Mouse (Mus musculus) lung, embryonic 15.5 days (tissue): Measurements from ENCODE around the gene Zfp217. TPM values are rescaled to one million over a fixed set of nuclear protein-coding genes. Genes with fewer than 3 reads are reported as not detected.

Experiments
- ATAC-seq: fragments of 200-750 bp; cut with Nextera tagmentation; 2 replicates; pipeline ENCODE4 v1.8.0; 2017; ENCODE audit warnings: moderate number of reproducible peaks, borderline replicate concordance; ENCODE audit not compliant: low FRiP score, low TSS enrichment; ENCODE audit errors: extremely low read depth
- H3K27ac ChIP-seq: fragments of 300-500 bp; sonication (generic); 2 replicates; pipeline ENCODE4 v1.5.1; 2015; ENCODE audit warnings: moderate library complexity, mild to moderate bottlenecking, inconsistent platforms
- H3K27me3 ChIP-seq: fragments of 300-500 bp; sonication (generic); 2 replicates; pipeline ENCODE4 v1.6.1; 2015; ENCODE audit warnings: inconsistent platforms
- H3K36me3 ChIP-seq: fragments of 300-500 bp; sonication (generic); 2 replicates; pipeline ENCODE4 v1.6.1; 2015; ENCODE audit warnings: inconsistent platforms
- H3K4me1 ChIP-seq: fragments of 300-500 bp; sonication (generic); 2 replicates; pipeline ENCODE4 v1.6.1; 2015; ENCODE audit warnings: inconsistent platforms
- H3K4me2 ChIP-seq: fragments of 300-500 bp; sonication (generic); 2 replicates; pipeline ENCODE4 v1.6.1; 2015; ENCODE audit warnings: inconsistent platforms, mild to moderate bottlenecking, moderate library complexity
- H3K4me3 ChIP-seq: fragments of 300-500 bp; sonication (generic); 2 replicates; pipeline ENCODE4 v1.5.1; 2015; ENCODE audit warnings: mild to moderate bottlenecking, inconsistent platforms
- H3K9ac ChIP-seq: fragments of 300-500 bp; sonication (generic); 2 replicates; pipeline ENCODE4 v1.6.1; 2015; ENCODE audit warnings: inconsistent platforms
- H3K9me3 ChIP-seq: fragments of 300-500 bp; sonication (generic); 2 replicates; pipeline ENCODE4 v1.6.1; 2016; ENCODE audit warnings: inconsistent platforms
- WGBS: fragments of 180-500 bp; shearing (Covaris S2); methylation state at CpG from one replicate; pipeline ENCODE4 v1.1.7; 2015; 5-methylcytosine and 5-hydroxymethylcytosine counted together
- polyA plus RNA-seq: library from polyadenylated mRNA; unstranded; fragments of >200 nt; fragmentation: Nextera tagmentation; extraction: Ambion mirVana; gene quantifications from 2 replicates; pipeline ENCODE4 v1.2.1, GENCODE M21; 2015

Gene Zfp217
- polyA plus RNA-seq, 1 experiment from 2014 or later = 5.1 TPM

DNA sequence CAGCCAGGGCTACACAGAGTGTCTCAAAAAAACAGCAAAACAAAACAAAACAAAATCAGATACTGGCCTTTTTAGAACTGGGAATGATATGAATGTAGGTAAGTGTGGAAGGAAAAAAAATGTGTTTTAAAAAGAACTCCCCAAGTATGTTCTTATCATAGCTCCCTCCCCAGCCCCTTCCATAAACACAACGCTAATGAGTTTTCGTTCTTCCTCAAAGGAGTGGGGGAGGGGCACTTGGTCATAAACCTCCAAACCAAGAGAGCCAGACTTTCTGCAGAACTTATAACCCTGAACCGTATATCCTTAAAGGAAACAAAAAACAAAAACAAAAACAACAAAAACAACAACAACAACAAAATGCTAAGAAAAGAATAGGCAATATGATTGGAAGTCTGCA is 4.0 kb downstream of the Zfp217 start:
- 16% methylated on average over 3 of the region's 3 CpGs for WGBS
- no peaks in the 10 kb centered on the region for H3K9me3 ChIP-seq

DNA sequence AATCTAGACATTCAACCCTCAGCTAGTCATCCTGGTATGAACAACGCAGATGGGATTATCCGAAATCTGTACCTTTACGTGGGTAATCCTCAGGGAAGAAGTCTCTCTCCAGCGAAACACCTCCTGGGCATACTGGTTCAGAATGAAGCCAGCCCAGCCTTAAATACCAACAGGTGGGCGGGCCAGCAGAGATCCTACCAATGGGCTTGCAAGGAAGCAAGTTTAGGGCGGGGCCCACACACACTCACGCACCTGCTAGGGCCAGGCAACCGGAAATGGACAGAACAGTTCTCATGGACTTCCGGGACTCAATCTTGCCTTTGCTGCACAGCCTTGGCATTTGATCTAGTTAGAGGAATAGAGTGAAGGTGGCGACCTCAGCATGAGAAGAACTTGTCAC is 5.4 kb downstream of the Zfp217 start:
- H3K4me1 ChIP-seq = peaks cover 29% of the 10 kb centered on the region
- ATAC-seq = no peak
- 93% methylated on average over 10 of the region's 10 CpGs for WGBS

More for the DNA sequence above, 4.0 kb downstream of the Zfp217 start:
- no peaks in the 10 kb centered on the region for H3K27me3 ChIP-seq
- no peak for ATAC-seq
- peaks cover 37% of the 10 kb centered on the region for H3K4me1 ChIP-seq
- no peaks in the 10 kb centered on the region for H3K36me3 ChIP-seq
- H3K4me3 ChIP-seq = no peak overlapping the region
- no peak overlapping the region for H3K9ac ChIP-seq
- H3K27ac ChIP-seq = peak overlapping the region; percentile 29; the same call in 1 of the 2 replicates
- H3K4me2 ChIP-seq = no peak overlapping the region

DNA sequence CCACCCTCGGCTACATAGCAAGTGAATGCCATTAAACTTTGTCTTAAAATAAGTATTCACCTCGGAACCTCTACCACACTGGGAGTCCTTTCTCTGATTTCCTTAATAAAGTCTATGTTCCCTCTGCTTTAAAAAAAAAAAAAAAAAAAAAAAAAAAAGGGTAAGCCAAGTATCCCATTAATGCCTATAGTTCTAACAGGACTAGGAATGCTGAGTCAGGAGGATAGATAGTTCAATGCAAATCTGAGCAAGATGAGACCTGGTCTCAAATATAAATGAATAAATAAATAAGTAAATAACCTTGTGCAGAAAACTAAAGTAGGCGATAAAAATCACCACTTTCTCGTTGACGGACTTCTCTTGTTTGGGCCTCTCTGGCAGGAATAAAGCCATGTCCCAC is 6.4 kb downstream of the Zfp217 start:
- ATAC-seq = no peak
- H3K4me1 ChIP-seq = peaks cover 26% of the 10 kb centered on the region
- no peak overlapping the region for H3K4me3 ChIP-seq
- no peak overlapping the region for H3K9ac ChIP-seq
- 93% methylated on average over 5 of the region's 5 CpGs for WGBS
- H3K36me3 ChIP-seq = no peaks in the 10 kb centered on the region
- H3K9me3 ChIP-seq = no peaks in the 10 kb centered on the region
- H3K4me2 ChIP-seq = no peak overlapping the region
- H3K27ac ChIP-seq = no peak overlapping the region
- no peaks in the 10 kb centered on the region for H3K27me3 ChIP-seq

More for the DNA sequence above, 5.4 kb downstream of the Zfp217 start:
- no peaks in the 10 kb centered on the region for H3K9me3 ChIP-seq
- no peaks in the 10 kb centered on the region for H3K27me3 ChIP-seq
- H3K36me3 ChIP-seq = no peaks in the 10 kb centered on the region
- no peak overlapping the region for H3K27ac ChIP-seq
- no peak overlapping the region for H3K4me2 ChIP-seq
- H3K9ac ChIP-seq = no peak overlapping the region
- no peak overlapping the region for H3K4me3 ChIP-seq

DNA sequence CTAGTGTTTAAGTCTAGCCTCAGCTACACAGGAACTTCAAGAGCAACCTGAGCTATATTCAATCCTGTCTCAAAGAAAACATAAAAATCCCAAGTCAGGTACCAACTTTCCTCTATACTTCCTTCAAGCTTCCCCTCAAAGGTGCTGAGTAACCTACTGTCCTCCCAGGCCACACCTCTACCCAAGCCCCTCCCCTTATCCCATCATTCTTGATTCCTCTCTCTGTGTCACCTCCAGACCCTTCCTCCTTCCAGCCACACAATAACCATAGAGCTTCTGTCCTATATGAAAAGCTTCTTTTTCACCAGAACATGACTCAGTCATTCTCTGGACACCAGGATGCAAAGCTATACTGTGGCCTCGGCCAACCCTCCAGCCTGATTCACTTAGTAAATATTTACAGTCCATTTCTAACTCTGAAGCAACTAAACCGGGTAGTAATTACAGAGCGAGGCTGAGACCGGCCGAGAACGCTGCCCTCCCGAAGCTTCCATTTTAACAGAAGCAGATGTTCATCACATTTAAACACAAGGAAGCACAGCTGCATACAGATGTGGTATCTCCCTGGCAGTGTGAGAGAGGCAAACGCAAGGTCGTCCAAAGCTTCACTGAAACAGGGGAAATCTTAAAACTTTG is 8.4 kb downstream of the Zfp217 start:
- peak overlapping the region; percentile 72 for H3K27ac ChIP-seq
- peak; percentile 56; the same call in 1 of the 2 replicates for ATAC-seq
- H3K27me3 ChIP-seq = no peaks in the 10 kb centered on the region
- no peaks in the 10 kb centered on the region for H3K9me3 ChIP-seq
- H3K4me3 ChIP-seq = no peak overlapping the region
- peaks cover 26% of the 10 kb centered on the region for H3K4me1 ChIP-seq
- H3K9ac ChIP-seq = no peak overlapping the region
- H3K4me2 ChIP-seq = no peak overlapping the region
- WGBS = 22% methylated on average over 9 of the region's 9 CpGs
- H3K36me3 ChIP-seq = no peaks in the 10 kb centered on the region

DNA sequence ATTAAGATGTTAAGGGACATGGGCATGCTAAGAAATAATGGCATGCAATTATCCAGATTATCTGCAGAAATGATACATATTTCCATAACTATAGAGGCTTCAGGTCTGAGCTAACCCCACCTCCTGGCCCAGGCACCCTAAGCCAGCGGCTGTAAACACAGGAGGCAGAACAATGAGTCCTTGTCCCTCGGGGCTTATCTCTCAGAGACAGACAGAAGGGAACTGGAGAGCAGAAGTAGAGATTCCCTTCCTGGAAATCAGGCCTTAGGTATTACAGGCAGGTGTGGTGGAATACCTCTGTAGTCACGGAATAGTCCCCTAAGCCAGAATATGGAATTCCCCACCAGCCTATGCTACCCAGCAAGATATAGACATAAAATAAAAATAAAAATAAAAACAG is 11.0 kb downstream of the Zfp217 start:
- H3K4me2 ChIP-seq = no peak overlapping the region
- H3K9ac ChIP-seq = no peak overlapping the region
- WGBS = 42% methylated on average over 3 of the region's 3 CpGs
- no peak for ATAC-seq
- H3K27me3 ChIP-seq = no peaks in the 10 kb centered on the region
- no peak overlapping the region for H3K4me3 ChIP-seq
- H3K36me3 ChIP-seq = no peaks in the 10 kb centered on the region
- peaks cover 27% of the 10 kb centered on the region for H3K4me1 ChIP-seq
- no peak overlapping the region; the same call in 1 of the 2 replicates for H3K27ac ChIP-seq
- no peaks in the 10 kb centered on the region for H3K9me3 ChIP-seq

DNA sequence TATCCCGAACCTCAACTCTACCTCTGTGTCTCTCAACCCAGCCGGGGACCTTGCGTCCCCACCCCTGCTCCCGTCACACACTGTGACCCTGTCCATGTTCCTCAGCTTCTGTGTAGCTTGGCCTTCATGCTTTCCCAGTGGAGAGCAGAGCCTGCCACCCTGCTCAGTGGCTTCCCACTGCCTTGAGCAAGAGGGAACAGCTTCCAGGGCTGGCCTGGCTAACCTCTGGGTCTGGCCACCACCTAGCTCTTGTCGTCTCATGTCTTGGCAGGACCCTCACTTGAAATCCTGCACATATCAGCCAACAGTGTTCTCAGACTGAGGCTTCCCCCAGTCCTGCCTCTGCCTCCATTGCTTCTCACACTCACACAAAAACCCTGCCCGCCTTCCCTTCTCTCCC is 12.1 kb downstream of the Zfp217 start:
- no peaks in the 10 kb centered on the region for H3K27me3 ChIP-seq
- no peak for ATAC-seq
- no peak overlapping the region for H3K4me2 ChIP-seq
- H3K4me1 ChIP-seq = peaks cover 27% of the 10 kb centered on the region
- no peak overlapping the region for H3K27ac ChIP-seq
- no peaks in the 10 kb centered on the region for H3K36me3 ChIP-seq
- H3K9me3 ChIP-seq = no peaks in the 10 kb centered on the region
- no peak overlapping the region for H3K4me3 ChIP-seq
- H3K9ac ChIP-seq = no peak overlapping the region
- 89% methylated on average over 6 of the region's 6 CpGs for WGBS

DNA sequence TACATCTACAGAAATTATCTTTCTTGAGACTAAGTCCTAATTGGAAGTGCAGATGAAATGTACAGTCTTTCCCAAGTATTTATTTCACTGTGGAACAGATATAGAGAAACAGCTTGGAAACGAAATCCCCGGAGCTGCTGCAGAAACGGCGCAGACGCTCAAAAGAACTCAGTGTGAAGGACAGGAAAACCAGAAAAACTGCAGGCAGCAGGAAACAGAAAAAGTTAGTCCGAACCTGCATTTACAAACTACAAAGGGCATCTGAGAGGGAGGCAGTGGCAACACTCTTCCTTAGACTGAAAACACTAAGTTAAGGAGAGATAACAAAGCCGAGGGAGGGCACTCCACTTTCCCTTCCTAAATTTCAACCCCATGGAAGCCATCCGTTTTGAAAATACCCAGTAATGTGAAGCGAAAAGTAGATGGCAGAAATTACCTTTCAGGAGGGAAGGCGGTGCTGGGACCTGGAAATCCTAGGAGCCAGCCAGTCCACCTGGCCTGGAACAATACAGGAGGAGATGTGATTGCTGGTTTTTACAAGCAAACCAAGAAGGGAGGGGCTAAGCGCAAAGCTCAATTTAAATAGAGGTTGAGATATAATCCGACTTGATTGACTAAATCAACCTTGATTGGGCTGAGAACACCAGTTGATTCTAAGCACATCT is 13.7 kb downstream of the Zfp217 start:
- no peaks in the 10 kb centered on the region for H3K9me3 ChIP-seq
- H3K27ac ChIP-seq = peak overlapping the region; percentile 98
- peak overlapping the region; percentile 79 for H3K4me2 ChIP-seq
- peaks cover 22% of the 10 kb centered on the region for H3K4me1 ChIP-seq
- no peak for ATAC-seq
- peak overlapping the region; percentile 96 for H3K4me3 ChIP-seq
- H3K36me3 ChIP-seq = no peaks in the 10 kb centered on the region
- 15% methylated on average over 12 of the region's 12 CpGs for WGBS
- H3K27me3 ChIP-seq = no peaks in the 10 kb centered on the region
- H3K9ac ChIP-seq = peak overlapping the region; percentile 60

DNA sequence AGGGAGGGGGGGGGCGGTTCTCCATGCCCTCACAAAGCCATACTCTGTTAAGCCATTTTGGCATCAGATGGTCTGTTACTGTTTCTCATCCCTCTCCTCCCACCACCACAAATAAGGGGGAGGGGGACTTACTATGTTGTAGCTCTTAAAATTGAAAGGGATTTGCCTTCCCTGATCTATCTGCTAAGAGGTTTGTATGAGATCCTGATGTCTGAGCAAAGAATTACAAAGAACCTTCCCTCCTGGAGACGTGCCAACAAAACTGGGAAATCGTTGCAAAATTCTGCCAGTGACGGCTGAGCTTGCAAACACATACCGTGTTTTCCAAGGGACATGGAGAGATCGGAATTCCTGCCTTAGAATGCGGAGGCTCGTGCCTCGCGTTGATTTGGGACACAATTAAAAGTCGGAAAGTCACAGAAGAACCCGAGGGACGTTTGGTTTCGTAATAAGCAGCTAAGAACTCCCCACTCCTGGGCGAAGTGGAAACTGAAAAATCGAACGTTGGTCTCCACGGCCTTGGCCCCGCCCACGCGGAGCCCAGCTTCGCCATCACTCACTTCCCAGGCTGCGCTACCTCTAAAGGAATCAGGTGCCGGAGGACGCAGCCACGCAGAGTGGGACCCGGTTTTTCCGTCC is 14.7 kb downstream of the Zfp217 start:
- Histone ChIP-seq H3K9ac (peak overlapping the region; percentile 60), H3K4me2 (peak overlapping the region; percentile 79), H3K27me3 (no peaks in the 10 kb centered on the region), H3K27ac (peak overlapping the region; percentile 98), H3K4me3 (peak overlapping the region; percentile 96), H3K36me3 (no peaks in the 10 kb centered on the region), H3K9me3 (no peaks in the 10 kb centered on the region), H3K4me1 (peaks cover 30% of the 10 kb centered on the region)
- under 1% methylated on average over 28 of the region's 28 CpGs for WGBS
- no peak for ATAC-seq

DNA sequence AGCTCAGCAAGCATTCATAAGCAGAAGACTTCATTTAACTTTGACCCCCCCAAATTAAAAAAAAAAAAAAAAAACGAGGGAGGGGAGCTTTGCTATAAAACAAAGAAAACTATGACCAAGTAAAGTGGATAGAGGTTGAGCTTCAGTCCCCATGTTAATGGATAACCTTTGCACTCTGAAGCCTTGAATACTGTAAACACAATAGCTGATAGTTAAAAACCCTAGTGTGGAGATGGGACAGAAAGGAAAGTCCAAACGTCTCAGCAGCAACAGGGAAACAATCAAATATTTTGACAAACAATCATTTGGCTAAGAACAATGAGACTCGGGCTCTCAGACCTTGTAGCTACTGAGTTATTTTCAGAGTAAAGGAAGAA is 15.2 kb downstream of the Zfp217 start:
- WGBS = 0% methylated on average over 3 of the region's 3 CpGs
- Histone ChIP-seq H3K4me3 (peak overlapping the region; percentile 96), H3K9me3 (no peaks in the 10 kb centered on the region), H3K4me2 (peak overlapping the region; percentile 79), H3K36me3 (no peaks in the 10 kb centered on the region), H3K4me1 (peaks cover 35% of the 10 kb centered on the region), H3K9ac (peak overlapping the region; percentile 60), H3K27ac (peak overlapping the region; percentile 98), H3K27me3 (no peaks in the 10 kb centered on the region)
- no peak for ATAC-seq

DNA sequence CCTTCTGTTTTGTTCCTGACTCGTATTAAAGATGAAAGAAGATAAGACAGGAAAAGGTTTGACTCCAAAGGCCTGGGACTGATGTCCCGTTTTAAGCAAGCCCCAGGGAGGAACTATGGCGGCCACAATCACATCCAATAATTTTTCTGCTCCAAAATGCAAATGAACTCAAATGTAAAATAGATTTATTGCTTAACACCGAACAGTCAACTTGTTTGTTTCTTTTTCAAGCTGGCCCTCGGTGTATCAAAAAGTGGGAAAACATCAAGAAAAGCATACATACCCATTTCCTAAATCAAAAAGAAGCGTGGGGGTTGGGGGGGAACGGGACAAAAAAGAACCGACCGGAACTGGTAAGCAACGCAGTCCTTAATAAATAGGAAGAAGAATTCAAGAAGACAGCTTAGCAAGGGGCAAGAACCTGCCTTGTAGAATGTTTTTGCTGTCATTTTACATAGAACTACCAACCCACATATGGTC is 15.9 kb downstream of the Zfp217 start:
- 6% methylated on average over 10 of the region's 10 CpGs for WGBS
- peak overlapping the region; percentile 60; the same call in 1 of the 2 replicates for H3K9ac ChIP-seq
- H3K4me1 ChIP-seq = peaks cover 42% of the 10 kb centered on the region
- no peaks in the 10 kb centered on the region for H3K36me3 ChIP-seq
- H3K27ac ChIP-seq = peak overlapping the region; percentile 98
- peak overlapping the region; percentile 96 for H3K4me3 ChIP-seq
- peak overlapping the region; percentile 79 for H3K4me2 ChIP-seq
- H3K27me3 ChIP-seq = no peaks in the 10 kb centered on the region
- H3K9me3 ChIP-seq = no peaks in the 10 kb centered on the region
- ATAC-seq = no peak

DNA sequence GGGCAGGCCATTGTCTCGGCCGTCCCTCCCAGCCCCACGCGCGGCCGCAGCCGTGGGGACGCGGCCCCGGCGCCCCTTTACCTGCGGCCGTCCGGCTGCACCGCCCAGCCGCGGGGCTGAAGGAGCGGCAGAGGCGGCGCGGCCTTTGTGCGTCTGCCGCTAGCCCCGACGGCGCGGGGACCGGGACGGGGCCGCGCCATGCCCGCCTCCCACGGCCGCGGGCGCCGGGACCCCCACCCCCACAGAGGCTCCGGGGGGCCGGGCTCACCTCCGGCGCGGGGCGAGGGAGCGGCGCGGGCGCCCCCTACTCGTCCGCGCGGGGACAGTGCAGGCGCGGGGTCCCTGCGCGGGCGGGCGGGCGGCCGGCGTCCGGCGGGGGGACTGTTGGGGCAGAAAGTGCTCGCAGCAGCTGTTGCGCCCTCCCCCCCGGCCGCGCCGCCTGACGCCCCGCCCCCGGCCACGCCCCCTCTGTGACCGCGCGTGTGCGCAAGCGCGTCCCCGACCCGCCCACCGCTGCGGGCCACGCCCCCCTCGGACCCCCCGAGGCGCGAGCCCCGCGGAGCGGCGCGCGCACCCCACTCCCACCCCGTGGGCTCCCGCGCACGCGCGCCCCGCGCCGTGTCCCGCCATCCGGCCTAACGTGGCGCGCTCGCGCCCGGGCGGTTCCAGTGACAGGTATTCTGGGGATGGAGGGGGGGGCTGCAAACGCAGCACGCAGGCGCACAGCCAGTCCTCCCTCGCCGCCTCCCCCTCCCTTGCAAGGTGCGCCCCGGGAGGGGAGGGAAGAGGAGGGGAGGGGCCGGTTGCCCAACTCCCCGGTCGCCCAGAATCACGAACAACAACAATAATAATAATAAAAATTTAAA is 16.9 kb downstream of the Zfp217 start:
- WGBS = under 1% methylated on average over 56 of the region's 122 CpGs
- Histone ChIP-seq H3K36me3 (no peaks in the 10 kb centered on the region), H3K4me3 (peak overlapping the region; percentile 96), H3K4me1 (peaks cover 42% of the 10 kb centered on the region), H3K27ac (peak overlapping the region; percentile 98), H3K27me3 (no peaks in the 10 kb centered on the region), H3K4me2 (peak overlapping the region; percentile 79), H3K9ac (peak overlapping the region; percentile 97), H3K9me3 (no peaks in the 10 kb centered on the region)
- ATAC-seq = peak; percentile 93
